Mouse (Mus musculus): ENCODE data around the gene Ryr3. TPM values are rescaled to one million over a fixed set of nuclear protein-coding genes. Genes with fewer than 3 reads are reported as not detected.

Gene Ryr3
- polyA plus RNA-seq, 1 experiment from 2014 or later, result 0.85 TPM

DNA sequence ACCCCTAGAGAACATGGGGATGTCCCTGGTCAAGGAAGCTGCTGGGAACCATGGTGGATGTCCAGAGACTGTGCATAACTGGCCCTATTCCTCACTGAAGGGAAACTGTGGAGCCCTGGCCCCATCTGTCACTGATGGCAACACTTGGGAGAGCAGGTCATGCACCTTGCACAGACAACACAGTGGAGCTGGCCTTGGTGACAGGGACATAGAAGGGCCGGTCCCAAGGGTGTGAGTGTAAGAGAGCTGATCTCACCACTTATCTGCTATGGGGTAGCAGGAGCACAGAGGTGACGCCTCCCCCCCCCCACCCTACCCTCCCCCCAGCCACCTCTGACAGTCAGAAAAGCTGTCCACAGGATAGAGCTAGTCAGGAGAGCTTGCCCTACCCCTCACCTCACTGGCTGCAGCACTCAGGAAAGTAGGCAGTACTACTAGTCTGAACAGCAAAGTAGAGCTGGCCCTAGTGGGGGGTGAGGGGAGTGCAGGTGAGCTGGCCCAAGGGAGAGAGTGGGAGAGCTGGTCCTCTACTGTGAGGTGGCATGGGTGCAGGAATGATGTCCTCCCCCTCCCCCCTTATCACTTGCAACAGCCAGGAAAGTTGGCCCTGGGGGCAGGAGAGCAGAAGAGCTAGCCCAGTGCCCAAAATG, 17.7 kb downstream of the Ryr3 start:
- H3K27me3 ChIP-seq (ENCODE audit: control insufficient read depth, insufficient read depth, low read length), result no peaks in the 10 kb centered on the region
- no peak overlapping the region for H3K4me3 ChIP-seq (ENCODE audit: low read depth, low read length)
- DNase-seq (ENCODE audit: low spot score), result no peak
- ATAC-seq (ENCODE audit: insufficient read depth, low FRiP score, low TSS enrichment), result 0 out of 2 replicates have a peak, but pooled peaks have one; percentile 48
- H3K27ac ChIP-seq (ENCODE audit: low read depth, low read length), result no peak overlapping the region
- H3K36me3 ChIP-seq (ENCODE audit: control insufficient read depth, insufficient read depth, low read length), result no peaks in the 10 kb centered on the region
- H3K4me2 ChIP-seq (ENCODE audit: low read depth), result no peak overlapping the region
- no peaks in the 10 kb centered on the region for H3K4me1 ChIP-seq (ENCODE audit: control insufficient read depth, insufficient read depth, low read length)
- no peaks in the 10 kb centered on the region for H3K9me3 ChIP-seq (ENCODE audit: control insufficient read depth, low read length)
- no peak overlapping the region for H3K9ac ChIP-seq (ENCODE audit: low read length)
- WGBS, result 88% methylated on average over 2 of the region's 2 CpGs

DNA sequence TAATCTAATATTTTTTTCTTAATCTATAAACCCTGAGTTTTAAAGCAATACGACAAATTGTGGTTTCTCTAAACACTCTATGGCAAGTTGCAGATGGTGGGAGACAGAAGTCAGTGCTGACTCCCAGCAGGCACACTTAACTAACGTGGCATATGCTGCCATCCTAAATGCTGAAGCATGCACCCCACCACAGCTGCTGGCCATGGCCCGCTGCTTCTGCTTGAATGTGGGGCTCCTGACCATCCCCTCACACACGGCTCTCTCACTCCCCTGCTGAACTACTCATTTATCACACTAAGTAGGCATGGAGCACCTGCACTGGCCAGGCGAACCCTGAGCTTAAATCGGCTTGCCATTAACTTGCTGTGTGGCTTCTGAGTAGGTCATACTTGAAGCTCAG, 29.7 kb downstream of the Ryr3 start:
- no peaks in the 10 kb centered on the region for H3K4me1 ChIP-seq (ENCODE audit: control insufficient read depth, insufficient read depth, low read length)
- H3K9ac ChIP-seq (ENCODE audit: low read length), result no peak overlapping the region
- H3K36me3 ChIP-seq (ENCODE audit: control insufficient read depth, insufficient read depth, low read length), result no peaks in the 10 kb centered on the region
- no peaks in the 10 kb centered on the region for H3K9me3 ChIP-seq (ENCODE audit: control insufficient read depth, low read length)
- ATAC-seq (ENCODE audit: insufficient read depth, low FRiP score, low TSS enrichment) (no peak), DNase-seq (ENCODE audit: low spot score) (no peak)
- no peak overlapping the region for H3K4me2 ChIP-seq (ENCODE audit: low read depth)
- WGBS, result 73% methylated on average over 6 of the region's 6 CpGs
- no peak overlapping the region for H3K4me3 ChIP-seq (ENCODE audit: low read depth, low read length)
- no peak overlapping the region for H3K27ac ChIP-seq (ENCODE audit: low read depth, low read length)
- H3K27me3 ChIP-seq (ENCODE audit: control insufficient read depth, insufficient read depth, low read length), result no peaks in the 10 kb centered on the region

DNA sequence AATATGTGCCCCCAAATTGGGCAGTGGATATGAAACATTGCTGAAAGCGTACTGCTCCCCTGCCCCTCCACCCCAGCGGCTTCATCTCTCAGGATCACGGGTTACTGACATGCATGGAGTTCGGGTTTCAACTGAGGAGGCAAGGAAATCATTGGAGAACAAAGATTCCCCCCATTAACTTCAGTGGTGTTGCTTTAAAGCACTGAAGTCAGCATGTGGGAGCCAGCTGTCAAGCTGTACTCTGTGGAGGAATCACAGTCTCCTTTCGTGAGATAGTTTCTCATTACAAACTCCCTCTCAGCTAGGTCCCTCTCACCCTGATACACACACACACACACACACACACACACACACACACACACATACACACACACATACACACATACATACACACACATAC, 35.2 kb downstream of the Ryr3 start:
- DNase-seq (ENCODE audit: low spot score) (no peak), ATAC-seq (ENCODE audit: insufficient read depth, low FRiP score, low TSS enrichment) (no peak)
- Histone ChIP-seq H3K36me3 (ENCODE audit: control insufficient read depth, insufficient read depth, low read length) (no peaks in the 10 kb centered on the region), H3K27me3 (ENCODE audit: control insufficient read depth, insufficient read depth, low read length) (no peaks in the 10 kb centered on the region), H3K27ac (ENCODE audit: low read depth, low read length) (no peak overlapping the region), H3K4me3 (ENCODE audit: low read depth, low read length) (no peak overlapping the region), H3K4me2 (ENCODE audit: low read depth) (no peak overlapping the region), H3K4me1 (ENCODE audit: control insufficient read depth, insufficient read depth, low read length) (no peaks in the 10 kb centered on the region), H3K9me3 (ENCODE audit: control insufficient read depth, low read length) (no peaks in the 10 kb centered on the region), H3K9ac (ENCODE audit: low read length) (no peak overlapping the region)
- WGBS, result 49% methylated on average over 5 of the region's 5 CpGs

DNA sequence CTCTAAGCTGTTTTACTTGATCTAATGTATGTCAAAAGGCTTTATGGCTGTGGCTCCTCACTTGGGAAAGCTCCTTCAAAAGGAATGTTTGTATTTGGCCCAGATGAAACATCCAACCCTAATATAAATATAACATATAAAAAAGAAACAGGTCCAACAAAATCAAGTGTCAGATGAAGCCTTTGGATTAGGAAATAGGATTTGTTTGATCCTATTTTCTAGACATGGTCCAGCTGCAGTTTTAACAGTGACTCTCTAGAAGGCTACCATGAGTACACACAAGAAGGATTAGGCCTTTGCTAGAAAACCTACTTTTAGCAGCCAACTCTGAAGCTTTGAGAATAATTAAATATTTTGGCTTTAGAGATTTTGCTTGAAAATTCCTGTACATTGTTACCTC, 38.8 kb downstream of the Ryr3 start:
- Histone ChIP-seq H3K4me2 (ENCODE audit: low read depth) (no peak overlapping the region), H3K9ac (ENCODE audit: low read length) (no peak overlapping the region), H3K9me3 (ENCODE audit: control insufficient read depth, low read length) (no peaks in the 10 kb centered on the region), H3K36me3 (ENCODE audit: control insufficient read depth, insufficient read depth, low read length) (no peaks in the 10 kb centered on the region), H3K4me1 (ENCODE audit: control insufficient read depth, insufficient read depth, low read length) (no peaks in the 10 kb centered on the region), H3K27ac (ENCODE audit: low read depth, low read length) (no peak overlapping the region), H3K27me3 (ENCODE audit: control insufficient read depth, insufficient read depth, low read length) (no peaks in the 10 kb centered on the region), H3K4me3 (ENCODE audit: low read depth, low read length) (no peak overlapping the region)
- DNase-seq (ENCODE audit: low spot score) (no peak), ATAC-seq (ENCODE audit: insufficient read depth, low FRiP score, low TSS enrichment) (no peak)

DNA sequence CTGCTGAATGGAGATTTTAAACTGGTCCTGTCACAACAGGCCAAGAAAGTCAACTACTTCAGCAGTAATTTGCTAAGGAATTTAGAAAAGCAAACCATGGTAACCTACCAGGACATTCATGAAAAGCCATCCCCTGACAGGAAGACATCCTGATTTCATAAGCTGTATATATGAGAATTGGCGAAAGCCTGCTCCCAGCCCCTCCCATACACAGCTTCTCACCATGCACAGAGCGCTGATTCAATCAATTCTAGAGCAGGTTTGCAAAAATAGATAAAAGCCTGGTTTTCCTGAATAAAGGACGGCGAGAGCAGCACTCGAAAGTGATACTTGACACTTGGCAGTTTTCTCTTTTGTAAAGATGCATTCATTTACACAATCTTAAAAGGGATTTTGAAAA, 40.6 kb downstream of the Ryr3 start:
- DNase-seq (ENCODE audit: low spot score) (no peak), ATAC-seq (ENCODE audit: insufficient read depth, low FRiP score, low TSS enrichment) (no peak)
- Histone ChIP-seq H3K27me3 (ENCODE audit: control insufficient read depth, insufficient read depth, low read length) (no peaks in the 10 kb centered on the region), H3K27ac (ENCODE audit: low read depth, low read length) (no peak overlapping the region), H3K4me2 (ENCODE audit: low read depth) (no peak overlapping the region), H3K4me3 (ENCODE audit: low read depth, low read length) (no peak overlapping the region), H3K9me3 (ENCODE audit: control insufficient read depth, low read length) (no peaks in the 10 kb centered on the region), H3K4me1 (ENCODE audit: control insufficient read depth, insufficient read depth, low read length) (no peaks in the 10 kb centered on the region), H3K36me3 (ENCODE audit: control insufficient read depth, insufficient read depth, low read length) (no peaks in the 10 kb centered on the region), H3K9ac (ENCODE audit: low read length) (no peak overlapping the region)
- WGBS, result 88% methylated on average over 5 of the region's 5 CpGs

DNA sequence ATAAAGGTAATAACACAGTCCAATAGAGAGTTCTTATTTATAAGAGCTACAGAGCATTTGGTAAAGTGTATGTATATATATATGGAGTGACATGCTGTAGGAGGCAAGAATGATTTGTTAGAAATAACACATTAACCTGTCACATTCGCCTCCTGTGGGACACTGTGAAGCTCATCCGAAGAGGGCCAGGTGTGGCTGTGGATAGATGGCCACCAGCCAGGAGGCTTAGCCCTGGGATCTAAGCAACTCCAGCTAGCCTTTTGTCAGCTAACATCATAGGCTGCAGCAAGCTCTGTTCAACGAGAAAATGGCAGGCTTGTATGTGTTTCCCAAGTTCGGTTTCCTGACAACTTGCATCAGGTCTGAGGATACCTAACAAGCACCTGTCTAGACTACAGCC, 48.8 kb downstream of the Ryr3 start:
- no peaks in the 10 kb centered on the region for H3K36me3 ChIP-seq (ENCODE audit: control insufficient read depth, insufficient read depth, low read length)
- DNase-seq (ENCODE audit: low spot score) (no peak), ATAC-seq (ENCODE audit: insufficient read depth, low FRiP score, low TSS enrichment) (no peak)
- H3K9ac ChIP-seq (ENCODE audit: low read length), result no peak overlapping the region
- no peak overlapping the region for H3K4me2 ChIP-seq (ENCODE audit: low read depth)
- 89% methylated on average over 4 of the region's 4 CpGs for WGBS
- no peaks in the 10 kb centered on the region for H3K4me1 ChIP-seq (ENCODE audit: control insufficient read depth, insufficient read depth, low read length)
- no peaks in the 10 kb centered on the region for H3K27me3 ChIP-seq (ENCODE audit: control insufficient read depth, insufficient read depth, low read length)
- no peak overlapping the region for H3K4me3 ChIP-seq (ENCODE audit: low read depth, low read length)
- no peaks in the 10 kb centered on the region for H3K9me3 ChIP-seq (ENCODE audit: control insufficient read depth, low read length)
- no peak overlapping the region for H3K27ac ChIP-seq (ENCODE audit: low read depth, low read length)

DNA sequence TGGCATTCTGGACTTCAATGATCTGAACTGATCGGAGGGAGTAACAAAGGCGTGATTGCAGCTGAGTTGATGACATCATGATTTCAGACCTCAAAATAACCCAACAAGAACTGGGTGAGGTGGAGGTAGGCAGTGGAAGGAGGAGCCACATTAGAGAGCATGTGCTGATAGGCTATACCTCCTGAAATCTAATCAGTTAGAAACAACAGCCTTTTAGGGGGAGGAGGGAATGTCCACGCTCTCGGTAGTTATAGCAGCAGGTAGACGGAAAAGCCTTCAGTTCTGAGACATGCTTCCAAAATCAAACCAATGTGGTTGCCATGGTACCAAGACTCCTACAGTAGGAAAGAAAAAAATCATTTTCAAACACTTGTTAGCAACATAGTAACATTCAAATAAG, 55.4 kb downstream of the Ryr3 start:
- DNase-seq (ENCODE audit: low spot score) (no peak), ATAC-seq (ENCODE audit: insufficient read depth, low FRiP score, low TSS enrichment) (no peak)
- 88% methylated on average over 5 of the region's 5 CpGs for WGBS
- H3K27me3 ChIP-seq (ENCODE audit: control insufficient read depth, insufficient read depth, low read length), result no peaks in the 10 kb centered on the region
- H3K36me3 ChIP-seq (ENCODE audit: control insufficient read depth, insufficient read depth, low read length), result no peaks in the 10 kb centered on the region
- no peak overlapping the region for H3K9ac ChIP-seq (ENCODE audit: low read length)
- H3K4me1 ChIP-seq (ENCODE audit: control insufficient read depth, insufficient read depth, low read length), result no peaks in the 10 kb centered on the region
- H3K4me2 ChIP-seq (ENCODE audit: low read depth), result no peak overlapping the region
- no peak overlapping the region for H3K4me3 ChIP-seq (ENCODE audit: low read depth, low read length)
- H3K9me3 ChIP-seq (ENCODE audit: control insufficient read depth, low read length), result no peaks in the 10 kb centered on the region
- no peak overlapping the region for H3K27ac ChIP-seq (ENCODE audit: low read depth, low read length)

DNA sequence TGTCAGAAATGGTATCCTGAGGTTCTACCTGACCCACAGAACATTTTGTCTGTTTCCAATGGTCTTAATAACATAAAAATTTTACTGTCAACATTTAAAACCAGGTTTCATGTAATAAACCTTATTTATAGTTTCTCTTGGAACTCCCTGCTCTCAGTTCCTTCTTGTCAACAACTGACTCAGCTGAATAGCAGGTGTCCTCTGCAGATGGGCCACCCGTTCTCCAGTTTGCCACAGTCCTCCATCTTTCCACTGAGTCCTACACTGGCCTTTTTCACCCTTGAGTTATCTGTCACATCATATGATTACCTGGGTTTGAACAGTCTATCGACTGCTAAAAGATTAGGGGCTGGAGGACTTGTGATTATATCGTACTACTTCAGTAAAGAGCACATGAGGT, 79.1 kb downstream of the Ryr3 start:
- ATAC-seq (ENCODE audit: insufficient read depth, low FRiP score, low TSS enrichment) (no peak), DNase-seq (ENCODE audit: low spot score) (no peak)
- H3K36me3 ChIP-seq (ENCODE audit: control insufficient read depth, insufficient read depth, low read length), result no peaks in the 10 kb centered on the region
- no peaks in the 10 kb centered on the region for H3K4me1 ChIP-seq (ENCODE audit: control insufficient read depth, insufficient read depth, low read length)
- no peaks in the 10 kb centered on the region for H3K27me3 ChIP-seq (ENCODE audit: control insufficient read depth, insufficient read depth, low read length)
- WGBS, result 86% methylated on average over 3 of the region's 3 CpGs
- H3K9me3 ChIP-seq (ENCODE audit: control insufficient read depth, low read length), result no peaks in the 10 kb centered on the region
- no peak overlapping the region for H3K9ac ChIP-seq (ENCODE audit: low read length)
- no peak overlapping the region for H3K4me2 ChIP-seq (ENCODE audit: low read depth)
- no peak overlapping the region for H3K27ac ChIP-seq (ENCODE audit: low read depth, low read length)
- no peak overlapping the region for H3K4me3 ChIP-seq (ENCODE audit: low read depth, low read length)

DNA sequence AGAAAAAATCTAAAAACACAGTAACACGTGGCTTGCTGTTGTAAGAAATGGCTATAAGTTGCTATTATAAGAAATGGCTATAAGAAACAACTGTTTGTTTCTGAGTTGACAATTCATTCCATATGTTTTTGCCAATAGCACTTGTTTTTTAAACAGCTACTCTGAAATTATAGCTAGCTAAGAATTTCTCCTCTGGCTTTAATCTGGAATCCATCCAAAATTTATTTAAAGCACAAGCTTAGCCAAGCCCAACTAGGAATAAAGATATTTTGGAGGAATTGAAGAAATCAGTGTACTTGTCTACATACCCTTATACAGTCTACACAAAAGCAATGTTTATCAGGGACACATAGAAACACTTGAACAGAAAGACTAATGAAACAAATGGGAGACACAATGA, 93.4 kb downstream of the Ryr3 start:
- Histone ChIP-seq H3K4me3 (ENCODE audit: low read depth, low read length) (no peak overlapping the region), H3K4me2 (ENCODE audit: low read depth) (no peak overlapping the region), H3K36me3 (ENCODE audit: control insufficient read depth, insufficient read depth, low read length) (no peaks in the 10 kb centered on the region), H3K27me3 (ENCODE audit: control insufficient read depth, insufficient read depth, low read length) (no peaks in the 10 kb centered on the region), H3K9me3 (ENCODE audit: control insufficient read depth, low read length) (no peaks in the 10 kb centered on the region), H3K4me1 (ENCODE audit: control insufficient read depth, insufficient read depth, low read length) (no peaks in the 10 kb centered on the region), H3K27ac (ENCODE audit: low read depth, low read length) (no peak overlapping the region), H3K9ac (ENCODE audit: low read length) (no peak overlapping the region)
- WGBS, result 78% methylated on average over 1 of the region's 1 CpGs
- no peak for ATAC-seq (ENCODE audit: insufficient read depth, low FRiP score, low TSS enrichment)
- no peak for DNase-seq (ENCODE audit: low spot score)
